Mouse (Mus musculus): Measurements from ENCODE around the gene Dbndd1. TPM values are rescaled to one million over a fixed set of nuclear protein-coding genes. Genes with fewer than 3 reads are reported as not detected.
"Not testable (repeated sequence)": the region's sequence is repeated elsewhere in the genome, so short reads cannot be mapped to it uniquely, and the experiment has no call there.

Gene Dbndd1
- total RNA-seq, 1 experiment = 1.4 TPM

GRCm38 (mm10) chr8:123476911-123477736 lies 38.1 kb downstream of the Dbndd1 start:
- Histone ChIP-seq H3K4me3 (ENCODE audit: insufficient read depth in 1 of 2, low read depth in 1 of 2, low read length in 2 of 2, poor library complexity in 1 of 2, severe bottlenecking in 1 of 2) (peak overlapping the region; percentile 82 to 96), H3K9me3 (ENCODE audit: control insufficient read depth, insufficient read depth, low read depth, low read length) (no peaks in the 10 kb centered on the region), H3K9ac (ENCODE audit: insufficient read depth, low read depth, low read length, poor library complexity, severe bottlenecking) (peak overlapping the region; percentile 99), H3K27ac (ENCODE audit: insufficient read depth, low read depth, low read length, poor library complexity, severe bottlenecking) (no peak overlapping the region), H3K36me3 (ENCODE audit: control insufficient read depth, insufficient read depth, low read length, poor library complexity, severe bottlenecking) (peaks cover 8% of the 10 kb centered on the region), H3K4me1 (ENCODE audit: control insufficient read depth in 2 of 2, insufficient read depth in 2 of 2, low read length in 2 of 2, poor library complexity in 1 of 2) (peaks cover 5 to 7% of the 10 kb centered on the region in 2 experiments; a peak in 3 of 4 replicates)
- in situ Hi-C loops (cut with MboI; ENCODE audit: low sequenced_read_pairs in 2 of 2, unreplicated experiment in 2 of 2) = no loop called here
- no peak for TF ChIP-seq CHD2 (IDR thresholded peaks at IDR 0.05; ENCODE audit: low read depth, low read length)
- no peak for TF ChIP-seq ZNF384 (IDR thresholded peaks at IDR 0.05; ENCODE audit: low read depth, low read length)
- TF ChIP-seq ZC3H11A (IDR thresholded peaks at IDR 0.05; ENCODE audit: borderline replicate concordance, low read depth, low read length) = no peak
- TF ChIP-seq HCFC1 (IDR thresholded peaks at IDR 0.05; ENCODE audit: borderline replicate concordance, insufficient read depth, low read length) = no peak
- no peak for TF ChIP-seq MAFK (IDR thresholded peaks at IDR 0.05; ENCODE audit: insufficient read depth, low read depth, low read length)
- no peak for DNase-seq (ENCODE audit: low read depth, low spot score)

DNA sequence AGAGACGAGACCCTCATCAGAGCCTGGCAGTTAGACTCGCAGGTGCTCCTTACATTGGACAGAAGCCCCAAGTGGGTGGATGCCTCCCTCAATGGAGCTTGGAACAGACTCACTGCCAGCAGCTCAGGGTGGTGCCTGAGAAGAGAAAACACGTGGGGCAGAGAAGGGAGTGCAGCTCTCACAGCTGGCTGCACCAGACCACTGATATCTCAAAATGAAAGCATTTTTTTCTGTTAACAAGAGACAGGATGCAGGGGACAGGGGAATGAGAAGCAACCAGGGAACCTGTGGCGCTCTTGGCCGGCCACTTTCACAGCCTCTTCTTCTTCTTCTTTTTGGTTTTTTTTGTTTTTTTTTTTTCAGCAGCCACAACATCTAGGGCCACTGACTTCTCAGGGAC lies 40.7 kb downstream of the Dbndd1 start:
- H3K9me3 ChIP-seq (ENCODE audit: control insufficient read depth, insufficient read depth, low read depth, low read length); H3K4me1 ChIP-seq (ENCODE audit: control insufficient read depth in 2 of 2, insufficient read depth in 2 of 2, low read length in 2 of 2, poor library complexity in 1 of 2); in situ Hi-C loops (cut with MboI; ENCODE audit: low sequenced_read_pairs in 2 of 2, unreplicated experiment in 2 of 2); H3K27ac ChIP-seq (ENCODE audit: insufficient read depth, low read depth, low read length, poor library complexity, severe bottlenecking); H3K9ac ChIP-seq (ENCODE audit: insufficient read depth, low read depth, low read length, poor library complexity, severe bottlenecking); DNase-seq (ENCODE audit: low read depth, low spot score); H3K4me3 ChIP-seq (ENCODE audit: insufficient read depth in 1 of 2, low read depth in 1 of 2, low read length in 2 of 2, poor library complexity in 1 of 2, severe bottlenecking in 1 of 2); H3K36me3 ChIP-seq (ENCODE audit: control insufficient read depth, insufficient read depth, low read length, poor library complexity, severe bottlenecking): not testable (repeated sequence)

DNA sequence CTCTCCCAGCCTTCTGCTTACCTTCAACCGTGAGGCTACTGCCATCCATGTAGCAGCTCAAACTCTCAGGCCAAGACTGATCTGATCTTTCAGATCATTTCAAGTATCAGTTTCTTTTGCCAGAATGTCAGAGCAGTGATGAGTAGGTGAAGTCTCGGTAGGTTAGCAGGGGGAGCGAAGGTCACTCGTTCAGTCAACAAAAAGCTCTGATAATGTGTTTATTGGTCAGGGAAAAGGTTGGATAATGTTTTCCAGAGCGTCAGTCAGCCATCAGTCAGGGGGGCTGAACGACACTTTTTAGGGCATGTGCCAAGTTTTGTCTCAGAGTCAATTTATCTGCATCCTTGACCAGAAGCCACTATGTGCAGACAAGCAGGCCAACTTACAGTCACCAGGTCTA lies 42.3 kb downstream of the Dbndd1 start:
- in situ Hi-C loops (cut with MboI; ENCODE audit: low sequenced_read_pairs in 2 of 2, unreplicated experiment in 2 of 2); H3K9ac ChIP-seq (ENCODE audit: insufficient read depth, low read depth, low read length, poor library complexity, severe bottlenecking); H3K36me3 ChIP-seq (ENCODE audit: control insufficient read depth, insufficient read depth, low read length, poor library complexity, severe bottlenecking); H3K9me3 ChIP-seq (ENCODE audit: control insufficient read depth, insufficient read depth, low read depth, low read length); H3K4me3 ChIP-seq (ENCODE audit: insufficient read depth in 1 of 2, low read depth in 1 of 2, low read length in 2 of 2, poor library complexity in 1 of 2, severe bottlenecking in 1 of 2); DNase-seq (ENCODE audit: low read depth, low spot score); H3K27ac ChIP-seq (ENCODE audit: insufficient read depth, low read depth, low read length, poor library complexity, severe bottlenecking); H3K4me1 ChIP-seq (ENCODE audit: control insufficient read depth in 2 of 2, insufficient read depth in 2 of 2, low read length in 2 of 2, poor library complexity in 1 of 2): not testable (repeated sequence)

DNA sequence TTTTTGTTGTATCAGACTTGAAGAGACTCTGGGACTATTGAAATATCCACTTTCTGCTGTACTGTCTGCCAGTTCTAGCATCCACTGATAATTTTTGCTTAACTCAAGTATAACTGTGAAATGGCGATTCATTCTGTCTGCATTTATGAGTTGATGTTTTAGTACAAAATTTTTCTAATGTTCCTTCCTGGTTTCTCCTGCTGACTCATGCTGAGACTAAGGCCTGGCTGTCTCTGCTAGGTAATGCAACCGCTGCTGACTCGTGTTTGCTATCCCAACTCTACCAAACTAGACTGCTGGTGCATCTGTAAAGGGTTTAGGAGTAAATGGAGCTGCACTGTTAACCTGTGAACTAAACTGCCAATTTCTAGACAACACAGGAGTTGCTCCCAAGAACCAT lies 47.8 kb downstream of the Dbndd1 start:
- no peaks in the 10 kb centered on the region for H3K9me3 ChIP-seq (ENCODE audit: control insufficient read depth, insufficient read depth, low read depth, low read length)
- H3K4me1 ChIP-seq (ENCODE audit: control insufficient read depth in 2 of 2, insufficient read depth in 2 of 2, low read length in 2 of 2, poor library complexity in 1 of 2) = no peaks in the 10 kb centered on the region
- in situ Hi-C loops (cut with MboI; ENCODE audit: low sequenced_read_pairs in 2 of 2, unreplicated experiment in 2 of 2) = no loop called here
- H3K4me3 ChIP-seq (ENCODE audit: insufficient read depth in 1 of 2, low read depth in 1 of 2, low read length in 2 of 2, poor library complexity in 1 of 2, severe bottlenecking in 1 of 2) = no peak overlapping the region
- DNase-seq (ENCODE audit: low read depth, low spot score) = no peak
- no peak overlapping the region for H3K9ac ChIP-seq (ENCODE audit: insufficient read depth, low read depth, low read length, poor library complexity, severe bottlenecking)
- no peak overlapping the region for H3K27ac ChIP-seq (ENCODE audit: insufficient read depth, low read depth, low read length, poor library complexity, severe bottlenecking)
- TF ChIP-seq ZNF384 (IDR thresholded peaks at IDR 0.05; ENCODE audit: low read depth, low read length) (no peak), MAFK (IDR thresholded peaks at IDR 0.05; ENCODE audit: insufficient read depth, low read depth, low read length) (peak; percentile 42; the same call in 1 of the 2 replicates), CHD2 (IDR thresholded peaks at IDR 0.05; ENCODE audit: low read depth, low read length) (no peak), HCFC1 (IDR thresholded peaks at IDR 0.05; ENCODE audit: borderline replicate concordance, insufficient read depth, low read length) (no peak)
- H3K36me3 ChIP-seq (ENCODE audit: control insufficient read depth, insufficient read depth, low read length, poor library complexity, severe bottlenecking) = peaks cover 6% of the 10 kb centered on the region

DNA sequence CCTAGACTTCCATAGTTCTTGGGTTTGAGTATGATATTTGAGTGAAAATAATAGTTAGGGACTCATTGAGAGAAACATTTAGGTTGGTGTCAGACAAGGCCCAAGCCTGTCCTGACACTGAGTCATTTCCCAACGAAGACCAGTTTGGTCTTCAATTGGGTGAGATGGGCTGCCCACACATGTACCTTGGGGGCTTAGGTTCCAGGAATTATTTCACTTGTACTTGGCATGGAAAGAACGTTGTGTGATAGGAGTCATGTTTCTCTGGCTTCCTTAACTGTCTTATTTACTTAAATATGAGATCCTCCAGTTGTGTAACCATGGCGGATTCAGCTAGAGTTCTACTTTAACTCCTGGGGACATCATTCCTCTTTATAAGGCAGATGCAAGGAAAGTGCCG lies 51.6 kb downstream of the Dbndd1 start:
- TF ChIP-seq ZNF384 (IDR thresholded peaks at IDR 0.05; ENCODE audit: low read depth, low read length) (no peak), ZC3H11A (IDR thresholded peaks at IDR 0.05; ENCODE audit: borderline replicate concordance, low read depth, low read length) (no peak), MAFK (IDR thresholded peaks at IDR 0.05; ENCODE audit: insufficient read depth, low read depth, low read length) (no peak), HCFC1 (IDR thresholded peaks at IDR 0.05; ENCODE audit: borderline replicate concordance, insufficient read depth, low read length) (no peak), CHD2 (IDR thresholded peaks at IDR 0.05; ENCODE audit: low read depth, low read length) (no peak)
- H3K9ac ChIP-seq (ENCODE audit: insufficient read depth, low read depth, low read length, poor library complexity, severe bottlenecking) = no peak overlapping the region
- no peak overlapping the region for H3K4me3 ChIP-seq (ENCODE audit: insufficient read depth in 1 of 2, low read depth in 1 of 2, low read length in 2 of 2, poor library complexity in 1 of 2, severe bottlenecking in 1 of 2)
- no peak for DNase-seq (ENCODE audit: low read depth, low spot score)
- no peaks in the 10 kb centered on the region for H3K4me1 ChIP-seq (ENCODE audit: control insufficient read depth in 2 of 2, insufficient read depth in 2 of 2, low read length in 2 of 2, poor library complexity in 1 of 2)
- H3K27ac ChIP-seq (ENCODE audit: insufficient read depth, low read depth, low read length, poor library complexity, severe bottlenecking) = no peak overlapping the region
- in situ Hi-C loops (cut with MboI; ENCODE audit: low sequenced_read_pairs in 2 of 2, unreplicated experiment in 2 of 2) = no loop called here
- H3K36me3 ChIP-seq (ENCODE audit: control insufficient read depth, insufficient read depth, low read length, poor library complexity, severe bottlenecking) = peaks cover 34% of the 10 kb centered on the region
- H3K9me3 ChIP-seq (ENCODE audit: control insufficient read depth, insufficient read depth, low read depth, low read length) = no peaks in the 10 kb centered on the region

Other genes with a start within 250 kb of the Dbndd1 start
- 31.7 and 52.6 TPM in 2 replicates for gene Fanca, start 196.9 kb downstream of the Dbndd1 start, total RNA-seq (2012; rRNA removed)
- 8.8 and 13.6 TPM in 2 replicates for gene Spire2, start 182.8 kb downstream of the Dbndd1 start, total RNA-seq (2012; rRNA removed)
- gene Tcf25, start 141.7 kb downstream of the Dbndd1 start, total RNA-seq (2012; rRNA removed) = 87.2 and 114 TPM in 2 replicates
- gene Mc1r, start 108.4 kb downstream of the Dbndd1 start, total RNA-seq (2012; rRNA removed) = 0.27 and 0.42 TPM in 2 replicates
- gene Tubb3, start 104.0 kb downstream of the Dbndd1 start, total RNA-seq (2012; rRNA removed) = 69.1 and 117 TPM in 2 replicates
- 34.3 and 42.5 TPM in 2 replicates for gene Def8, start 91.9 kb downstream of the Dbndd1 start, total RNA-seq (2012; rRNA removed)
- 80.0 and 96.7 TPM in 2 replicates for gene Afg3l1, start 37.6 kb downstream of the Dbndd1 start, total RNA-seq (2012; rRNA removed)
- 16.2 and 25.3 TPM in 2 replicates for gene Gas8, start 3.4 kb upstream of the Dbndd1 start, total RNA-seq (2012; rRNA removed)
- gene Rhou, start 138.5 kb upstream of the Dbndd1 start, total RNA-seq (2012; rRNA removed) = 8.8 and 12.7 TPM in 2 replicates